Mouse (Mus musculus): ENCODE measurements around the gene Hmgcr. TPM values are rescaled to one million over a fixed set of nuclear protein-coding genes. Genes with fewer than 3 reads are reported as not detected.

Hmgcr gene
- polyA plus RNA-seq (2012; rRNA removed), result 52.0 and 71.7 TPM in 2 replicates

GRCm38 (mm10) chr13:96670406-96671077, at the start of gene Hmgcr:
Gene Hmgcr (minus strand): TSS chr13:96670936.

Other genes with a start within 250 kb of the Hmgcr start
- gene Ankdd1b, start 199.7 kb downstream of the Hmgcr start, polyA plus RNA-seq (2012; rRNA removed), result 0.02 and 0.06 TPM in 2 replicates
- gene Gm17622, start 180.2 kb downstream of the Hmgcr start, polyA plus RNA-seq (2012; rRNA removed), result not detected in 2 replicates
- 2.0 and 2.4 TPM in 2 replicates for gene Polk, start 128.4 kb downstream of the Hmgcr start, polyA plus RNA-seq (2012; rRNA removed)
- gene Col4a3bp, start 128.3 kb downstream of the Hmgcr start, polyA plus RNA-seq (2012; rRNA removed), result 6.6 and 7.8 TPM in 2 replicates
- gene Ankrd31, start 77.3 kb upstream of the Hmgcr start, polyA plus RNA-seq (2012; rRNA removed), result 0.01 TPM in 2 replicates